Mouse (Mus musculus): ENCODE measurements at regions not wholly inside any gene's neighbourhood (a gene's known extent, or its start where the extent isn't known, plus 50 kb on each side); places are given as distances from the start of the nearest gene placed in this dataset.

GRCm38 (mm10) chr1:39105546-39106371 lies 87.8 kb upstream of the Npas2 start:
- 0 out of 2 replicates have a peak, but pooled peaks cover 4% of the 10 kb centered on the region for H3K4me1 ChIP-seq (replicated peaks; ENCODE audit: control insufficient read depth, insufficient read depth, low read length)
- DNase-seq = no peak
- TF ChIP-seq POLR2A (IDR thresholded peaks at IDR 0.05; ENCODE audit: control insufficient read depth, extremely low read depth, insufficient read depth, low read length, poor library complexity) (no peak), CTCF (IDR thresholded peaks at IDR 0.05; ENCODE audit: borderline replicate concordance, control insufficient read depth, extremely low read depth, insufficient read depth, low read length, poor library complexity) (no peak)
- H3K27me3 ChIP-seq (ENCODE audit: control insufficient read depth, insufficient read depth, low read length) = no peaks in the 10 kb centered on the region
- H3K27ac ChIP-seq (ENCODE audit: control insufficient read depth, insufficient read depth, low read length) = no peak overlapping the region
- no peak overlapping the region for H3K4me3 ChIP-seq (ENCODE audit: control insufficient read depth, insufficient read depth, low read length)
- no peaks in the 10 kb centered on the region for H3K36me3 ChIP-seq (ENCODE audit: control insufficient read depth, insufficient read depth, low read length)
- WGBS = 67% methylated on average over 17 of the region's 17 CpGs

DNA sequence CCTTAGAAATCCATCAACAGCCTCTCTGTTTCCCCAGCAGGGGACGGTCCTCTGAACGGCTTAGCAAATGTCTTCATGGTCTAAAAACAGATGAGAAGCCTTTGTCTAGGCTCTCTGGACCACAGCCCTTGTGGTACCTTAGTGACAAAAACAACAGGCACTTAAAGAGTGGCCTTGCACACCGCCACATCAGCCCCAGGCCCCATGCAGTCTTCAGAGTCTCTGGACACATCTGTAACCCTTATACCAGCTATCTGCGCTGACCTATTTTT lies 87.2 kb upstream of the Npas2 start:
- no peak for DNase-seq
- Histone ChIP-seq H3K27ac (ENCODE audit: control insufficient read depth, insufficient read depth, low read length) (no peak overlapping the region), H3K27me3 (ENCODE audit: control insufficient read depth, insufficient read depth, low read length) (no peaks in the 10 kb centered on the region), H3K36me3 (ENCODE audit: control insufficient read depth, insufficient read depth, low read length) (no peaks in the 10 kb centered on the region), H3K4me1 (replicated peaks; ENCODE audit: control insufficient read depth, insufficient read depth, low read length) (0 out of 2 replicates have a peak, but pooled peaks cover 4% of the 10 kb centered on the region), H3K4me3 (ENCODE audit: control insufficient read depth, insufficient read depth, low read length) (no peak overlapping the region)
- 95% methylated on average over 4 of the region's 4 CpGs for WGBS
- TF ChIP-seq POLR2A (IDR thresholded peaks at IDR 0.05; ENCODE audit: control insufficient read depth, extremely low read depth, insufficient read depth, low read length, poor library complexity) = no peak
- no peak for TF ChIP-seq CTCF (IDR thresholded peaks at IDR 0.05; ENCODE audit: borderline replicate concordance, control insufficient read depth, extremely low read depth, insufficient read depth, low read length, poor library complexity)

- no peak overlapping the region for H3K4me3 ChIP-seq (ENCODE audit: control insufficient read depth, insufficient read depth, low read length)
- H3K27me3 ChIP-seq (ENCODE audit: control insufficient read depth, insufficient read depth, low read length) = no peaks in the 10 kb centered on the region
- DNase-seq = no peak
- WGBS = 90% methylated on average over 6 of the region's 6 CpGs
- no peak overlapping the region for H3K27ac ChIP-seq (ENCODE audit: control insufficient read depth, insufficient read depth, low read length)
- H3K36me3 ChIP-seq (ENCODE audit: control insufficient read depth, insufficient read depth, low read length) = no peaks in the 10 kb centered on the region
- H3K4me1 ChIP-seq (replicated peaks; ENCODE audit: control insufficient read depth, insufficient read depth, low read length) = 0 out of 2 replicates have a peak, but pooled peaks cover 4% of the 10 kb centered on the region
- TF ChIP-seq CTCF (IDR thresholded peaks at IDR 0.05; ENCODE audit: borderline replicate concordance, control insufficient read depth, extremely low read depth, insufficient read depth, low read length, poor library complexity) = no peak
- no peak for TF ChIP-seq POLR2A (IDR thresholded peaks at IDR 0.05; ENCODE audit: control insufficient read depth, extremely low read depth, insufficient read depth, low read length, poor library complexity)
Observed at GRCm38 (mm10) chr1:39106650-39107049, 86.9 kb upstream of the Npas2 start.

GRCm38 (mm10) chr1:39116319-39116718 lies 77.2 kb upstream of the Npas2 start:
- TF ChIP-seq CTCF (IDR thresholded peaks at IDR 0.05; ENCODE audit: borderline replicate concordance, control insufficient read depth, extremely low read depth, insufficient read depth, low read length, poor library complexity) (no peak), POLR2A (IDR thresholded peaks at IDR 0.05; ENCODE audit: control insufficient read depth, extremely low read depth, insufficient read depth, low read length, poor library complexity) (no peak)
- Histone ChIP-seq H3K4me3 (ENCODE audit: control insufficient read depth, insufficient read depth, low read length) (no peak overlapping the region), H3K27ac (ENCODE audit: control insufficient read depth, insufficient read depth, low read length) (no peak overlapping the region), H3K27me3 (ENCODE audit: control insufficient read depth, insufficient read depth, low read length) (no peaks in the 10 kb centered on the region), H3K4me1 (replicated peaks; ENCODE audit: control insufficient read depth, insufficient read depth, low read length) (0 out of 2 replicates have a peak, but pooled peaks cover 2% of the 10 kb centered on the region), H3K36me3 (ENCODE audit: control insufficient read depth, insufficient read depth, low read length) (no peaks in the 10 kb centered on the region)
- 92% methylated on average over 6 of the region's 6 CpGs for WGBS
- DNase-seq = no peak

GRCm38 (mm10) chr1:39122316-39123015 lies 71.1 kb upstream of the Npas2 start:
- 89% methylated on average over 8 of the region's 8 CpGs for WGBS
- TF ChIP-seq CTCF (IDR thresholded peaks at IDR 0.05; ENCODE audit: borderline replicate concordance, control insufficient read depth, extremely low read depth, insufficient read depth, low read length, poor library complexity) (no peak), POLR2A (IDR thresholded peaks at IDR 0.05; ENCODE audit: control insufficient read depth, extremely low read depth, insufficient read depth, low read length, poor library complexity) (no peak)
- H3K27ac ChIP-seq (ENCODE audit: control insufficient read depth, insufficient read depth, low read length) = no peak overlapping the region
- DNase-seq = no peak
- no peak overlapping the region for H3K4me3 ChIP-seq (ENCODE audit: control insufficient read depth, insufficient read depth, low read length)
- no peaks in the 10 kb centered on the region for H3K36me3 ChIP-seq (ENCODE audit: control insufficient read depth, insufficient read depth, low read length)
- H3K4me1 ChIP-seq (replicated peaks; ENCODE audit: control insufficient read depth, insufficient read depth, low read length) = no peaks in the 10 kb centered on the region; the same call in 1 of the 2 replicates
- no peaks in the 10 kb centered on the region for H3K27me3 ChIP-seq (ENCODE audit: control insufficient read depth, insufficient read depth, low read length)

DNA sequence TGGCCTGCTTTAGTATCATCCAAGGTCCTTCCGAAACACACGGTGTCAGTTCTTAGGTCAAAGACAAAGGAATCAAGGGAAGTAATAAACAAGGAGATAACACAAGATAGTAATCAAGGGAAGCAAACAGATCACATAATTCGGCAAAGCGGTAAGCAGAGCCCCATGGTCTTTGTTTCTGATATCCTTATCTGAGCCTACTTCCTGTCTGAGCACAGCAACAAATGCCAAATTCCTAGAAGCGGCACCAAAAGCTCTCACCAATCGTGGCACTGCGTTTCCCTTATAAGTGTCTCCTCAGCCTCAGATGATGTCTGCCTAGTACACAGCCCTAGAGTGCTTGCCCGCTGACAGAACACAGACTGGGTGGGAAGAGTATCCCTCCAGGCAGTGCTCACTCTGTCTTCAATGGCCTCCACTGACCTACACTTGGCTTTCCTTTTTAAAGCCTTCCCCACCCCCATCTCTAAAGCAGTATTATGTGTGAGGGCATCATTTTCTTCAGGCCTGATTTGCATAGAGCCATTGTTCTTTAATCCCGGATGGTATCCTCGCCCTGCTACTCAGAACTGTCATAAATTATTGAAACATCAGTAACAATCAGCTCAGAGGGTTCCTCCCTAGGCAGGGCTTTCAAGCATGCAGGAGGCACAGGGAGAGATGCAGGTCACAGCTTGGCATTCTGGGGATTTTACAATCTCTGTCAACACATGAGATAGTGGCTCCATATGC lies 70.3 kb upstream of the Npas2 start:
- TF ChIP-seq CTCF (IDR thresholded peaks at IDR 0.05; ENCODE audit: borderline replicate concordance, control insufficient read depth, extremely low read depth, insufficient read depth, low read length, poor library complexity) (no peak), POLR2A (IDR thresholded peaks at IDR 0.05; ENCODE audit: control insufficient read depth, extremely low read depth, insufficient read depth, low read length, poor library complexity) (no peak)

More for the DNA sequence above, 70.3 kb upstream of the Npas2 start:
- H3K27ac ChIP-seq (ENCODE audit: control insufficient read depth, insufficient read depth, low read length) = no peak overlapping the region
- 66% methylated on average over 10 of the region's 10 CpGs for WGBS
- no peaks in the 10 kb centered on the region for H3K36me3 ChIP-seq (ENCODE audit: control insufficient read depth, insufficient read depth, low read length)
- no peak for DNase-seq
- H3K27me3 ChIP-seq (ENCODE audit: control insufficient read depth, insufficient read depth, low read length) = no peaks in the 10 kb centered on the region
- H3K4me3 ChIP-seq (ENCODE audit: control insufficient read depth, insufficient read depth, low read length) = no peak overlapping the region
- no peaks in the 10 kb centered on the region; the same call in 1 of the 2 replicates for H3K4me1 ChIP-seq (replicated peaks; ENCODE audit: control insufficient read depth, insufficient read depth, low read length)
